ENCODE assay signal across 14 mouse cellular contexts in the genomic region with DNA sequence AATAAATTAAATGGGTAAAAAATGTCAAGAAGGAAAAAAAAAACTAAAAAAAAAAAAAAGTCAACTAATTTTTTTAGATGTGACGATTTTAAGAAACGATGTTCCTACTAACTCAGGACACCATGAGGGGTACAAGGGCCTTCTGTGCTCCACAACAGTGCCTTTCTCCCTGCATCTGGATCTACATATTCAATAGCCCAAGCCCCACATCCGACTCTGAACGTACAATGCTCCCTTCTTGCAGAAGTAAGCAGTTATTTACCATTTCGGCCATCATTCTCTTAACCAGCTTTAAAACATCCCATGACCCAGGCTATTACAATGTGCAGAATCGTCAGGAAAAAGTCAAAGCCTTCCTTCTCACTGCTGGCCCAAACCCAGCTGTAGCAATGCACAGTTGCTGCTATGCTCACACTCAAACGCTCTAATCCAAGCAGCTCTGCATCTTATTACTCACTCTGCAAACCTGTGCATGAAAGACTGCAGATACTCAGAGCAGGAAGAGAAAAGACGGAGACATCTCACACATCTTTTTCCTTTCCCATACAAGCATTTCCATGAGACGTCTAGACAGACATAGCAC.
"Had no signal": no experiment of that assay in that cellular context is flagged by ENCODE, and none has a peak within 500 bp of the region (broad histone marks: within the 10 kb centered on the region; RNA-seq: fewer than 3 reads in every experiment).

No protein-coding gene starts in this region.

- H3K9ac ChIP-seq: limb, embryonic 13.5 days; liver, embryonic 14.5 days; neural tube, embryonic 13.5 days had no signal

- H3K9me3 ChIP-seq: limb, embryonic 13.5 days; neural tube, embryonic 13.5 days had no signal

- H3K4me1 ChIP-seq: limb, embryonic 13.5 days; neural tube, embryonic 13.5 days had no signal

- H3K36me3 ChIP-seq: neural tube, embryonic 13.5 days had no signal

- DNase-seq: kidney, adult 11 months; kidney, adult 9 months; kidney, postnatal 36 days; left cerebral cortex, postnatal 4 days; lung, adult 18-20 months; right cerebral cortex, adult 18-20 months; right cerebral cortex, postnatal 25 days; thymus, adult 18-20 months; thymus, postnatal 14 days had no signal

- H3K4me3 ChIP-seq: limb, embryonic 13.5 days; neural tube, embryonic 13.5 days had no signal

- H3K27me3 ChIP-seq: limb, embryonic 13.5 days; neural tube, embryonic 13.5 days had no signal

- H3K27ac ChIP-seq: kidney, postnatal 0 days; limb, embryonic 13.5 days; liver, embryonic 14.5 days; neural tube, embryonic 13.5 days; stomach, postnatal 0 days had no signal

- H3K4me2 ChIP-seq: limb, embryonic 13.5 days; neural tube, embryonic 13.5 days had no signal
